Comparison of ENCODE assay signal across 23 mouse cellular contexts in genomic region chr15:77598429-77598828, GRCm38 (mm10). TPM values are rescaled to one million over a fixed set of nuclear protein-coding genes. Genes with fewer than 3 reads are reported as not detected.
DNase-seq lines count a peak whose midpoint lies in the region; ATAC-seq lines count a peak whose summit lies in the region.
"Had no signal": no experiment of that assay in that cellular context is flagged by ENCODE, and none has a peak within 500 bp of the region (broad histone marks: within the 10 kb centered on the region; RNA-seq: fewer than 3 reads in every experiment).

No protein-coding gene starts in this region.

- no peak for ATAC-seq in kidney, embryonic 14.5 days (ENCODE audit: low FRiP score, low TSS enrichment)
- ATAC-seq in neural tube, embryonic 15.5 days (ENCODE audit: low FRiP score) = no peak
- ATAC-seq: forebrain, embryonic 16.5 days had no signal

- no peak overlapping the region for H3K27ac ChIP-seq in kidney, embryonic 14.5 days (ENCODE audit: low read depth, low read length)
- H3K27ac ChIP-seq in brown adipose tissue, adult 24 weeks (replicated peaks; ENCODE audit: low read depth, low read length) = peak overlapping the region; percentile 100
- no peak overlapping the region for H3K27ac ChIP-seq in neural tube, embryonic 15.5 days (replicated peaks)
- H3K27ac ChIP-seq: embryonic facial prominence, embryonic 10.5 days; heart, embryonic 13.5 days; macrophage; neural tube, embryonic 13.5 days had no signal

- H3K9ac ChIP-seq in kidney, embryonic 14.5 days (ENCODE audit: low read depth, low read length) = no peak overlapping the region
- no peak overlapping the region for H3K9ac ChIP-seq in neural tube, embryonic 15.5 days (replicated peaks)
- H3K9ac ChIP-seq: heart, embryonic 13.5 days; neural tube, embryonic 13.5 days had no signal

- H3K9me3 ChIP-seq in kidney, embryonic 14.5 days (ENCODE audit: control insufficient read depth, low read length) = no peaks in the 10 kb centered on the region
- H3K9me3 ChIP-seq in neural tube, embryonic 15.5 days (replicated peaks) = no peaks in the 10 kb centered on the region
- H3K9me3 ChIP-seq: embryonic facial prominence, embryonic 10.5 days; heart, embryonic 13.5 days; neural tube, embryonic 13.5 days had no signal

- H3K4me3 ChIP-seq in kidney, embryonic 14.5 days (ENCODE audit: low read length) = no peak overlapping the region
- H3K4me3 ChIP-seq in brown adipose tissue, adult 24 weeks (ENCODE audit: insufficient read depth, low read depth, low read length) = no peak overlapping the region
- H3K4me3 ChIP-seq in neural tube, embryonic 15.5 days (replicated peaks) = no peak overlapping the region
- H3K4me3 ChIP-seq: embryonic facial prominence, embryonic 10.5 days; heart, embryonic 13.5 days; neural tube, embryonic 13.5 days had no signal

- H3K36me3 ChIP-seq in kidney, embryonic 14.5 days (ENCODE audit: control insufficient read depth, insufficient read depth, low read length) = no peaks in the 10 kb centered on the region
- no peaks in the 10 kb centered on the region for H3K36me3 ChIP-seq in neural tube, embryonic 15.5 days
- H3K36me3 ChIP-seq: embryonic facial prominence, embryonic 10.5 days; heart, embryonic 13.5 days; neural tube, embryonic 13.5 days had no signal

- peak; percentile 3 to 24 for DNase-seq in adrenal gland, postnatal 36 days
- no peak for DNase-seq in adrenal gland, postnatal 10 days
- peak; percentile 23 to 42 for DNase-seq in kidney, adult 8-10 months
- peak; percentile 12 for DNase-seq in lung, postnatal 10 days
- no peak for DNase-seq in yolk sac, embryonic 10.5 days (ENCODE audit: low spot score)
- DNase-seq: cerebellum, adult 11 months; cerebellum, postnatal 25 days; liver; right cerebral cortex, postnatal 14 days had no signal

- 61% methylated on average over 3 of the region's 3 CpGs for WGBS in kidney, embryonic 14.5 days
- WGBS in neural tube, embryonic 15.5 days = 70% methylated on average over 3 of the region's 3 CpGs

- no peak overlapping the region for H3K4me2 ChIP-seq in kidney, embryonic 14.5 days (replicated peaks; ENCODE audit: low read depth, low read length)
- no peak overlapping the region for H3K4me2 ChIP-seq in neural tube, embryonic 15.5 days
- H3K4me2 ChIP-seq: heart, embryonic 13.5 days; midbrain, embryonic 11.5 days; neural tube, embryonic 13.5 days had no signal

- H3K27me3 ChIP-seq in kidney, embryonic 14.5 days (ENCODE audit: control insufficient read depth, insufficient read depth, low read length) = no peaks in the 10 kb centered on the region
- no peaks in the 10 kb centered on the region for H3K27me3 ChIP-seq in neural tube, embryonic 15.5 days (replicated peaks)
- H3K27me3 ChIP-seq: heart, embryonic 13.5 days; neural tube, embryonic 13.5 days had no signal

- H3K4me1 ChIP-seq in kidney, embryonic 14.5 days (ENCODE audit: control insufficient read depth, insufficient read depth, low read length) = no peaks in the 10 kb centered on the region
- H3K4me1 ChIP-seq in brown adipose tissue, adult 24 weeks (ENCODE audit: control insufficient read depth, insufficient read depth, insufficient read length, low read length) = peaks cover 29% of the 10 kb centered on the region
- no peaks in the 10 kb centered on the region for H3K4me1 ChIP-seq in neural tube, embryonic 15.5 days
- H3K4me1 ChIP-seq: embryonic facial prominence, embryonic 10.5 days; neural tube, embryonic 13.5 days had no signal

RNA-seq across cellular contexts. Expression of gene Gm36245, which starts 0.6 kb away (rescaled TPM):
- not detected for total RNA-seq in adrenal gland, postnatal 36 days (2021)
- not detected for total RNA-seq in adrenal gland, postnatal 10 days (2021)
- polyA plus RNA-seq in kidney, embryonic 14.5 days (2014; fragmentation: Nextera tagmentation; extraction: Ambion mirVana) = not detected in 2 replicates
- not detected in 2 replicates for polyA plus RNA-seq in brown adipose tissue, adult 24 weeks (2012; ENCODE audit: insufficient read depth, insufficient read length, missing spikeins)
- not detected in 2 replicates for polyA plus RNA-seq in neural tube, embryonic 15.5 days (2015; fragmentation: Nextera tagmentation; extraction: Ambion mirVana)
- total RNA-seq: adrenal gland, adult 18-20 months; gastrocnemius, adult 18-20 months; hematopoietic stem cell, adult 5-6 weeks; left cerebral cortex, postnatal 36 days; MEL had no signal
- polyA plus RNA-seq: embryonic facial prominence, embryonic 10.5 days; forebrain, embryonic 16.5 days; heart, embryonic 13.5 days; macrophage; midbrain, embryonic 11.5 days; neural tube, embryonic 13.5 days had no signal

RNA-seq across cellular contexts. Expression of gene Apol10b, which starts 2.5 kb away (rescaled TPM):
- total RNA-seq in adrenal gland, postnatal 36 days (2021) = under 1 TPM; 0.20 to 0.26 TPM
- total RNA-seq in adrenal gland, postnatal 10 days (2021) = under 1 TPM in 1 of 2 experiments, not detected in 1; 0.18 TPM
- 0.09 and 0.18 TPM in 2 replicates for polyA plus RNA-seq in kidney, embryonic 14.5 days (2014; fragmentation: Nextera tagmentation; extraction: Ambion mirVana)
- polyA plus RNA-seq in brown adipose tissue, adult 24 weeks (2012; ENCODE audit: insufficient read depth, insufficient read length, missing spikeins) = 1.9 and 4.3 TPM in 2 replicates
- 0.19 TPM in 1 of 2 replicates, not detected in the other for polyA plus RNA-seq in neural tube, embryonic 15.5 days (2015; fragmentation: Nextera tagmentation; extraction: Ambion mirVana)
- total RNA-seq: hematopoietic stem cell, adult 5-6 weeks had no signal
- polyA plus RNA-seq: forebrain, embryonic 16.5 days; heart, embryonic 13.5 days; neural tube, embryonic 13.5 days had no signal

RNA-seq across cellular contexts. Expression of gene 1700025B11Rik, which starts 36.7 kb away (rescaled TPM):
- not detected for total RNA-seq in adrenal gland, postnatal 36 days (2021)
- total RNA-seq in adrenal gland, postnatal 10 days (2021) = not detected
- polyA plus RNA-seq in kidney, embryonic 14.5 days (2014; fragmentation: Nextera tagmentation; extraction: Ambion mirVana) = not detected in 2 replicates
- polyA plus RNA-seq in brown adipose tissue, adult 24 weeks (2012; ENCODE audit: insufficient read depth, insufficient read length, missing spikeins) = not detected in 2 replicates
- not detected in 2 replicates for polyA plus RNA-seq in neural tube, embryonic 15.5 days (2015; fragmentation: Nextera tagmentation; extraction: Ambion mirVana)
- total RNA-seq: adrenal gland, adult 18-20 months; gastrocnemius, adult 18-20 months; hematopoietic stem cell, adult 5-6 weeks; left cerebral cortex, postnatal 36 days; MEL had no signal
- polyA plus RNA-seq: embryonic facial prominence, embryonic 10.5 days; forebrain, embryonic 16.5 days; heart, embryonic 13.5 days; macrophage; midbrain, embryonic 11.5 days; neural tube, embryonic 13.5 days had no signal

RNA-seq across cellular contexts. Expression of gene Apol11b, which starts 44.7 kb away (rescaled TPM):
- under 1 TPM; 0.33 to 0.83 TPM for total RNA-seq in adrenal gland, postnatal 36 days (2021)
- total RNA-seq in adrenal gland, postnatal 10 days (2021) = under 1 TPM; 0.39 to 0.61 TPM
- polyA plus RNA-seq in kidney, embryonic 14.5 days (2014; fragmentation: Nextera tagmentation; extraction: Ambion mirVana) = not detected in 2 replicates
- polyA plus RNA-seq in brown adipose tissue, adult 24 weeks (2012; ENCODE audit: insufficient read depth, insufficient read length, missing spikeins) = not detected in 2 replicates
- polyA plus RNA-seq in neural tube, embryonic 15.5 days (2015; fragmentation: Nextera tagmentation; extraction: Ambion mirVana) = 0.10 TPM in 1 of 2 replicates, not detected in the other
- total RNA-seq: left cerebral cortex, postnatal 36 days had no signal
- polyA plus RNA-seq: embryonic facial prominence, embryonic 10.5 days; forebrain, embryonic 16.5 days; macrophage; midbrain, embryonic 11.5 days had no signal

Comparison
In these comparisons a context has a peak if more than half of its experiments do, and no peak if none do; other contexts are left out.
1. DNase-seq: peak in adrenal gland, postnatal 36 days (2 of 2), kidney, adult 8-10 months (2 of 2) and lung, postnatal 10 days (single experiment); none in adrenal gland, postnatal 10 days (single experiment) and yolk sac, embryonic 10.5 days (single experiment).